Mouse (Mus musculus): ENCODE data around the gene Ciao2b.

The Ciao2b gene

GRCm38 (mm10) chr8:104620765-104621164 is 21.0 kb downstream of the Ciao2b start:
- no peak for DNase-seq (ENCODE audit: inconsistent ontology term)

GRCm38 (mm10) chr8:104613119-104613518 is 28.6 kb downstream of the Ciao2b start:
- DNase-seq (ENCODE audit: inconsistent ontology term), result no peak

GRCm38 (mm10) chr8:104611613-104612012 is 30.2 kb downstream of the Ciao2b start:
- no peak for DNase-seq (ENCODE audit: inconsistent ontology term)

- DNase-seq (ENCODE audit: inconsistent ontology term), result no peak
Measured at GRCm38 (mm10) chr8:104610185-104610766, 31.5 kb downstream of the Ciao2b start.

- DNase-seq (ENCODE audit: inconsistent ontology term), result no peak
Measured at GRCm38 (mm10) chr8:104609222-104609621, 32.5 kb downstream of the Ciao2b start.

GRCm38 (mm10) chr8:104607944-104608343 is 33.8 kb downstream of the Ciao2b start:
- no peak for DNase-seq (ENCODE audit: inconsistent ontology term)

- DNase-seq (ENCODE audit: inconsistent ontology term), result no peak
Measured at GRCm38 (mm10) chr8:104606329-104606728, 35.4 kb downstream of the Ciao2b start.

GRCm38 (mm10) chr8:104603245-104603593 is 38.5 kb downstream of the Ciao2b start:
- DNase-seq (ENCODE audit: inconsistent ontology term), result no peak

GRCm38 (mm10) chr8:104602468-104603244 is 39.1 kb downstream of the Ciao2b start:
- peak; percentile 87 for DNase-seq (ENCODE audit: inconsistent ontology term)

- peak; percentile 12 for DNase-seq (ENCODE audit: inconsistent ontology term)
Measured at GRCm38 (mm10) chr8:104601941-104602371, 39.8 kb downstream of the Ciao2b start.

GRCm38 (mm10) chr8:104601386-104601785 is 40.4 kb downstream of the Ciao2b start:
- no peak for DNase-seq (ENCODE audit: inconsistent ontology term)

- no peak for DNase-seq (ENCODE audit: inconsistent ontology term)
Measured at GRCm38 (mm10) chr8:104598496-104598895, 43.3 kb downstream of the Ciao2b start.

- no peak for DNase-seq (ENCODE audit: inconsistent ontology term)
Measured at GRCm38 (mm10) chr8:104597656-104598055, 44.1 kb downstream of the Ciao2b start.

GRCm38 (mm10) chr8:104595773-104596536 is 45.8 kb downstream of the Ciao2b start:
- DNase-seq (ENCODE audit: inconsistent ontology term), result no peak

- DNase-seq (ENCODE audit: inconsistent ontology term), result no peak
Measured at GRCm38 (mm10) chr8:104594611-104595362, 47.0 kb downstream of the Ciao2b start.

GRCm38 (mm10) chr8:104593536-104594325 is 48.0 kb downstream of the Ciao2b start:
- no peak for DNase-seq (ENCODE audit: inconsistent ontology term)

GRCm38 (mm10) chr8:104592566-104592965 is 49.2 kb downstream of the Ciao2b start:
- no peak for DNase-seq (ENCODE audit: inconsistent ontology term)

- DNase-seq (ENCODE audit: inconsistent ontology term), result no peak
Measured at GRCm38 (mm10) chr8:104591856-104592255, 49.9 kb downstream of the Ciao2b start.

GRCm38 (mm10) chr8:104591133-104591834 is 50.5 kb downstream of the Ciao2b start, which contains the start of gene Pdp2:
Gene Pdp2, plus strand, starts transcription at chr8:104591451.
- peak; percentile 95 for DNase-seq (ENCODE audit: inconsistent ontology term)

GRCm38 (mm10) chr8:104590284-104590683 is 51.5 kb downstream of the Ciao2b start:
- DNase-seq (ENCODE audit: inconsistent ontology term), result no peak

Measured in Muller cell, postnatal 12 days (primary cell).